Mouse (Mus musculus) hindbrain, embryonic 13.5 days (tissue): ENCODE results near the gene Ptpra. TPM values are rescaled to one million over a fixed set of nuclear protein-coding genes. Genes with fewer than 3 reads are reported as not detected.
"Not testable (repeated sequence)": the region's sequence is repeated elsewhere in the genome, so short reads cannot be mapped to it uniquely, and the experiment has no call there.

Experiments
- ATAC-seq: fragments of 200-750 bp; cut with Nextera tagmentation; 2 replicates; pipeline ENCODE4 v1.8.0; 2017; ENCODE audit warnings: moderate TSS enrichment; ENCODE audit not compliant: low FRiP score
- H3K27ac ChIP-seq: fragments of 300-500 bp; sonication (generic); 2 replicates; pipeline ENCODE4 v1.5.1; 2015; ENCODE audit warnings: inconsistent platforms, mild to moderate bottlenecking, moderate library complexity
- H3K27me3 ChIP-seq: fragments of 300-500 bp; sonication (generic); 2 replicates; pipeline ENCODE4 v1.6.1; 2015; ENCODE audit warnings: mild to moderate bottlenecking, inconsistent platforms
- H3K36me3 ChIP-seq: fragments of 300-500 bp; sonication (generic); 2 replicates; pipeline ENCODE4 v1.6.1; 2015; ENCODE audit warnings: mild to moderate bottlenecking, inconsistent platforms
- H3K4me1 ChIP-seq: fragments of 300-500 bp; sonication (generic); replicated peaks from 2 replicates; pipeline ENCODE4 v1.6.1; 2015; ENCODE audit warnings: inconsistent platforms
- H3K4me2 ChIP-seq: fragments of 300-500 bp; sonication (generic); 2 replicates; pipeline ENCODE4 v1.6.1; 2015; ENCODE audit warnings: inconsistent platforms, mild to moderate bottlenecking, moderate library complexity
- H3K4me3 ChIP-seq: fragments of 300-500 bp; sonication (generic); 2 replicates; pipeline ENCODE4 v1.5.1; 2015; ENCODE audit warnings: mild to moderate bottlenecking, inconsistent platforms
- H3K9ac ChIP-seq: fragments of 300-500 bp; sonication (generic); 2 replicates; pipeline ENCODE4 v1.6.1; 2015; ENCODE audit warnings: mild to moderate bottlenecking, inconsistent platforms
- H3K9me3 ChIP-seq: fragments of 300-500 bp; sonication (generic); 2 replicates; pipeline ENCODE4 v1.6.1; 2016; ENCODE audit warnings: inconsistent platforms
- WGBS: fragments of 180-500 bp; shearing (Covaris S2); methylation state at CpG from one replicate; pipeline ENCODE4 v1.1.7; 2015; 5-methylcytosine and 5-hydroxymethylcytosine counted together
- polyA plus RNA-seq: library from polyadenylated mRNA; unstranded; fragments of >200 nt; fragmentation: Nextera tagmentation; extraction: Ambion mirVana; gene quantifications from 2 replicates; pipeline ENCODE4 v1.2.1, GENCODE M21; 2015

The Ptpra gene
- polyA plus RNA-seq, 1 experiment from 2014 or later = 126 TPM

GRCm38 (mm10) chr2:130574960-130575359 lies 124.9 kb downstream of the Ptpra start:
- no peaks in the 10 kb centered on the region for H3K36me3 ChIP-seq
- H3K4me1 ChIP-seq = peaks cover 19% of the 10 kb centered on the region
- H3K4me3 ChIP-seq = no peak overlapping the region
- no peak for ATAC-seq
- H3K27ac ChIP-seq = no peak overlapping the region
- H3K9me3 ChIP-seq = no peaks in the 10 kb centered on the region
- WGBS = 80% methylated on average over 5 of the region's 5 CpGs
- H3K4me2 ChIP-seq = no peak overlapping the region
- H3K9ac ChIP-seq = no peak overlapping the region
- H3K27me3 ChIP-seq = peaks cover 64% of the 10 kb centered on the region

DNA sequence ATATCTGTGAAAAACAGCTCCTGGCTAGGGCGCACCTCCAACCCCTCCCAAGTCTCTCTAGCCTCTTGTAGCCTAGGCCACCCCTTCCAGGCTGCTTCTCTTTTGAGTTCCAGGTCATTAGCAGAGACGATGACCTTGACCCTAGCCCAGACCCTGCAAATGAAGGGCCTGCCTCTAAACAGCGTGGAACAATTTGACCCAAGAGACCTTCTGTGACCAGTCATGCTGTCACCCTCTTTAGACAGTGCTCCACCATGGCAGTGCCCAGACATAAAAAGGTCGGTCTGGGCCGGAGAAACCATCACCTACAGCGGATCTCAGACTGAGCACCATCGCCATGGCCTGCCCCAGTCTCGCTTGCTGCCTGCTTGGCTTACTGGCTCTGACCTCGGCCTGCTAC lies 125.8 kb downstream of the Ptpra start, which contains the start of gene Oxt:
TSS of gene Oxt (plus strand) at position 301 of the 400 bp plus-strand sequence.
- Histone ChIP-seq H3K4me1 (peaks cover 27% of the 10 kb centered on the region), H3K36me3 (no peaks in the 10 kb centered on the region), H3K27me3 (peaks cover 74% of the 10 kb centered on the region), H3K9ac (peak within 1 kb of the TSS; percentile 60; the same call in 1 of the 2 replicates), H3K9me3 (no peaks in the 10 kb centered on the region), H3K27ac (no peak within 1 kb of the TSS), H3K4me3 (peak within 1 kb of the TSS; percentile 35), H3K4me2 (peak within 1 kb of the TSS; percentile 52)
- 38% methylated on average over 9 of the region's 9 CpGs for WGBS
- no peak for ATAC-seq

DNA sequence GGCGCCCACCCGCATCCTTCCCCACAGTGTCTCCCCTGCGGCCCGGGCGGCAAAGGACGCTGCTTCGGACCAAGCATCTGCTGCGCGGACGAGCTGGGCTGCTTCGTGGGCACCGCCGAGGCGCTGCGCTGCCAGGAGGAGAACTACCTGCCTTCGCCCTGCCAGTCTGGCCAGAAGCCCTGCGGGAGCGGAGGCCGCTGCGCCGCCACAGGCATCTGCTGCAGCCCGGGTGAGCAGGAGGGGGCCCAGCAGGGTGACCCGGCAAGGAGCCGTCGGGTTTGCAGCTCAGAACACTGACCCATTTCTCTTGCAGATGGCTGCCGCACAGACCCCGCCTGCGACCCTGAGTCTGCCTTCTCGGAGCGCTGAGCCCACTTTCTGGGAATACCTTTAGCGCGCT lies 126.5 kb downstream of the Ptpra start:
- Histone ChIP-seq H3K9ac (peak overlapping the region; percentile 60; the same call in 1 of the 2 replicates), H3K4me3 (peak overlapping the region; percentile 35), H3K4me2 (peak overlapping the region; percentile 52), H3K27me3 (peaks cover 80% of the 10 kb centered on the region), H3K4me1 (peaks cover 32% of the 10 kb centered on the region)
- H3K36me3 ChIP-seq, H3K27ac ChIP-seq, ATAC-seq, H3K9me3 ChIP-seq: not testable (repeated sequence)
- WGBS = 1% methylated on average over 31 of the region's 32 CpGs

GRCm38 (mm10) chr2:130577021-130577420 lies 126.9 kb downstream of the Ptpra start:
- Histone ChIP-seq H3K4me3 (peak overlapping the region; percentile 35; the same call in 1 of the 2 replicates), H3K4me2 (peak overlapping the region; percentile 52)

DNA sequence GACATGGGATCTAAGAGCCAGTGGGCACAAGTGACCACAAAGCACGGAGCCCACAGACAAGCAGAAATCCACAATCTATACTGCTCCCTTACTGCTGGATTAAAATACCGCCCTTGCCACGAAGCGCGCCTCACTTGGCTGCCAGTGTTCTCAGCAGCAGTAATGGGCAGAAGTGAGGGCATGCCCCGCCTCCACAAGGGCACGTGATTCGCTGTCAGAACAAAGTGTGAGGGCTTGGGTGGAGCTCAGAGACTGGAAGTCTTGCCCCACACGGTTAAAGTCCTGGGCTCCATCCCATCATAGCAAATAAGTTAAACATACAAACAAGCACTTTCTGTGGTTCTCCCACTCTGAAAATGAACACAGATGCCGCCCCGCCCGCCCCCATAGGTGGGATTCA lies 127.6 kb downstream of the Ptpra start:
- no peak overlapping the region for H3K4me2 ChIP-seq
- peaks cover 91% of the 10 kb centered on the region for H3K27me3 ChIP-seq
- H3K9ac ChIP-seq = no peak overlapping the region
- H3K27ac ChIP-seq = no peak overlapping the region
- no peaks in the 10 kb centered on the region for H3K36me3 ChIP-seq
- peaks cover 32% of the 10 kb centered on the region for H3K4me1 ChIP-seq
- H3K9me3 ChIP-seq = no peaks in the 10 kb centered on the region
- no peak for ATAC-seq
- WGBS = 2% methylated on average over 12 of the region's 12 CpGs
- H3K4me3 ChIP-seq = peak overlapping the region; percentile 14; the same call in 1 of the 2 replicates

More at GRCm38 (mm10) chr2:130577021-130577420, 126.9 kb downstream of the Ptpra start:
- H3K27me3 ChIP-seq = peaks cover 85% of the 10 kb centered on the region
- no peaks in the 10 kb centered on the region for H3K9me3 ChIP-seq
- no peak overlapping the region for H3K27ac ChIP-seq
- 5% methylated on average over 9 of the region's 9 CpGs for WGBS
- no peaks in the 10 kb centered on the region for H3K36me3 ChIP-seq
- peaks cover 32% of the 10 kb centered on the region for H3K4me1 ChIP-seq
- H3K9ac ChIP-seq = no peak overlapping the region
- ATAC-seq = no peak

GRCm38 (mm10) chr2:130578148-130578547 lies 128.1 kb downstream of the Ptpra start:
- Histone ChIP-seq H3K4me1 (peaks cover 32% of the 10 kb centered on the region), H3K9ac (no peak overlapping the region), H3K36me3 (no peaks in the 10 kb centered on the region), H3K27me3 (peaks cover 96% of the 10 kb centered on the region), H3K9me3 (no peaks in the 10 kb centered on the region), H3K27ac (no peak overlapping the region), H3K4me2 (no peak overlapping the region), H3K4me3 (no peak overlapping the region)
- no peak for ATAC-seq
- 12% methylated on average over 10 of the region's 11 CpGs for WGBS

DNA sequence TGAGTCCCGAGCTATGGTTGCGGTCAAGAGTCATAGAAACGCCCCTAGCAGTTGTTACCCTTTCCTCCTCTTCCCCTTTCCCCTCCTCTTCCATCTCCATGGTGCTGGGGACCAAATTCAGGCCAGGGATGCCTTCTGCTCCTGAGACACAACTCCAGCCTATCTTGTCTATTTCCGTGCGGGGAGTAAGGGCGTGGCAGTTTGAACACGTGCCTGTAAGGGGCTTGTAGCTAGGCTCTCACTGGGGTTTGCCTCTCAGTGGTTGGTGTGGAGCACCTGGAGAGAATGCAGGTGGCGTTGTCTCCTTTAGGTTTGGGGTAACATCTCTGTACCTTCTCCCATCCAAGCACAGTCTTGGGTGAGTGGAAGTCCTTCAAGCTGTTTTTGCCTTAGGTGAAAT lies 129.7 kb downstream of the Ptpra start:
- Histone ChIP-seq H3K4me2 (no peak overlapping the region), H3K36me3 (no peaks in the 10 kb centered on the region), H3K4me1 (peaks cover 32% of the 10 kb centered on the region), H3K27me3 (peaks cover 95% of the 10 kb centered on the region), H3K27ac (no peak overlapping the region), H3K9ac (no peak overlapping the region), H3K4me3 (peak overlapping the region; percentile 11; the same call in 1 of the 2 replicates), H3K9me3 (no peaks in the 10 kb centered on the region)
- WGBS = 2% methylated on average over 8 of the region's 8 CpGs
- ATAC-seq = no peak

DNA sequence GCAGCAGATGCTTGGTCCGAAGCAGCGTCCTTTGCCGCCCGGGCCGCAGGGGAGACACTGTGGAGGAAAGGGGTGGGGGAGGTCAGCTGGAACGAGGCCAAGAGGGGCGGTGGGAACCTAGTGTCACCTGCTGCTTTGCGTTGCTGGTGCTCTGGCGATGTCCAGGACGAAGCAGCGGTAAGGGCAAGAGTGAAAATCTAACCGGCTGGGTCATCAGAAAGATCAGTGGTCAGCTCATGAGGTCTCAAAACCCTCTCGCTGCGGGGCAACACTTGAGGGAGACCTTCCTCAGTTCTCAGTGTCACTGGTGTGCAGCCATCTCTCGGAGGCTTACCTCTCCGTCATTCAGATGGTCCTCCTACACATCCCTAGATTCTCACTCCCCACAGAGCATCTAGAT lies 131.1 kb downstream of the Ptpra start:
- peaks cover 29% of the 10 kb centered on the region for H3K4me1 ChIP-seq
- H3K4me3 ChIP-seq = peak overlapping the region; percentile 31
- WGBS = 3% methylated on average over 16 of the region's 16 CpGs
- H3K9ac ChIP-seq = no peak overlapping the region
- H3K27me3 ChIP-seq = peaks cover 81% of the 10 kb centered on the region
- ATAC-seq = no peak
- no peaks in the 10 kb centered on the region for H3K9me3 ChIP-seq
- H3K36me3 ChIP-seq = no peaks in the 10 kb centered on the region
- H3K4me2 ChIP-seq = peak overlapping the region; percentile 49
- H3K27ac ChIP-seq = no peak overlapping the region

DNA sequence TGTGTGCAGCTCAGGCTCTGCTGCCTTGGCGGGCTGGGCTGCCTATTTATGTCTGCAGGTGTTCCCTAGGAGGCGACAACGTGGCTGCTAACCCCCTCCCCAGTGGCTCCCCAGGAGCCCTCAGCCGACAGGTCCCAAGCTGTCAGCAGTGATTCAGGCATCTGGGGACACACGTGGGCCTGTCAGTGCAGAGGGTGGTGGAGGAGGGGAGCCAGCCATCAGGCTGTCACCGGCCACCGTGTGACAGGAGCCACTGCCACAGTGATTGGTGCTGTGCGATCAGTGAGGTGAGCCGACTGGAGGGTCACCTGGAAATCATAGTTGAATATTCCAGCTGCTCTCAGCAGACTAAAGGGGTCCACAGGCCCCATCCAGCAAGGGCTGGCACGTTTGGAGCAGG lies 132.5 kb downstream of the Ptpra start, which contains the start of gene Avp:
TSS of gene Avp (minus strand) at position 3 of the 400 bp plus-strand sequence.
- Histone ChIP-seq H3K4me2 (no peak within 1 kb of the TSS), H3K27me3 (peaks cover 67% of the 10 kb centered on the region), H3K4me1 (peaks cover 15% of the 10 kb centered on the region), H3K27ac (no peak within 1 kb of the TSS), H3K36me3 (no peaks in the 10 kb centered on the region), H3K9me3 (no peaks in the 10 kb centered on the region), H3K4me3 (0 out of 2 replicates have a peak within 1 kb of the TSS, but pooled peaks have one; percentile 31), H3K9ac (no peak within 1 kb of the TSS)
- no peak for ATAC-seq
- 36% methylated on average over 10 of the region's 10 CpGs for WGBS

DNA sequence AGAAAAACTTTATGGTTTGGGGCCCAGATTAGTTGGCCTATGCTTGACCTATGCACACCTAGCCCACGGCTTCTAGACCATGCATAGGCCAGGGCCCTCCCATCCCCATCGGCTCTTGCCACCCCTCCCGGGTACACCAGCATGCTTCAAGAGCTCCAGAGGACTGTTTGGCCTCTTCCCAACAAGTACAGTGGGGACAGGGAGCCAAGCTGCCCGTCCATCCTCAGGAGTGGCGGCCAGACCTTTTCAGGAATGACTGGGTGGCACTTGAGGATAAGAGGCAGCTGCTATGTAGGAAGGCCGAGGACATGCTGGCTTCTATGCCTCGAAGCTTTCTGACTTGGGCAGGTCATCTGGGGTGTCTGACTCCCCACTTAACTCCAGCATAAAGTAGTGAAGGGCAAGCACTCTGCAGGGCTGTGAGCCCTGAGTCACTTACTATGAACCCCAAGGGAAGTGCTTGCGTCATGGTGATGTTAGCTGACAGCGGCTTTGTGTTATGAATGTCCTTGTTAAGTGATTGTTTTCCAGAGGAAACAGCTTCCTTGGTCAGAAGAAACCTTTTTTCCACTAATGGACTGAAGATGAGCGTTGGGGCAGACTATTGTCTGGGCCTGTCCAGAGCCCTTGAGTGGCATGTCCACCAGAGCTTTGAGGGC lies 134.0 kb downstream of the Ptpra start:
- no peak for ATAC-seq
- H3K9me3 ChIP-seq = no peaks in the 10 kb centered on the region
- H3K36me3 ChIP-seq = no peaks in the 10 kb centered on the region
- WGBS = 79% methylated on average over 10 of the region's 10 CpGs
- peaks cover 53% of the 10 kb centered on the region for H3K27me3 ChIP-seq
- H3K9ac ChIP-seq = no peak overlapping the region
- H3K27ac ChIP-seq = no peak overlapping the region
- H3K4me3 ChIP-seq = no peak overlapping the region
- peaks cover 12% of the 10 kb centered on the region for H3K4me1 ChIP-seq
- H3K4me2 ChIP-seq = no peak overlapping the region

GRCm38 (mm10) chr2:130586016-130586415 lies 135.9 kb downstream of the Ptpra start:
- H3K9me3 ChIP-seq = no peaks in the 10 kb centered on the region
- H3K27me3 ChIP-seq = peaks cover 33% of the 10 kb centered on the region
- H3K9ac ChIP-seq = no peak overlapping the region
- no peak overlapping the region for H3K27ac ChIP-seq
- H3K4me3 ChIP-seq = no peak overlapping the region
- H3K4me2 ChIP-seq = no peak overlapping the region
- H3K4me1 ChIP-seq = peaks cover 3% of the 10 kb centered on the region
- WGBS = 87% methylated on average over 6 of the region's 6 CpGs
- no peak for ATAC-seq
- H3K36me3 ChIP-seq = peaks cover 10% of the 10 kb centered on the region

DNA sequence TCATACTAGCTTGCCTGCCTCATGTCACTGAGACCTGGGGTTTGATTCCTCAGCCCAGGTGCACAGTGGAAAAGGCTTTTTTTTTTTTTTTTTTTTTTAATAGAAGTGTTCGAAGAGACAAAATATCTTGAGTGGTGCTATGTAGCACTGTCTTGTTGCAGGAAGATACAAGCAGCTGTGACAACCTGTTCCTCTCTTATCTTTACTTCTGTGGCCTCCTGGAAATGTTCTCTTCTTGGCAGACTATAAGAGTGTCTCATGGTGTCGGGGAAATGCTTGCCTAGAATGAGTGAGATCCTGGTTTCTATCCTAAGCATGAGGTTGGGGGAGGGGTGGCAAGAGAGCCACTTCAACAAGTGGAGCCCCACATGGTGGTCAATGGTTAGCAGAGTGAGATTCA lies 138.3 kb downstream of the Ptpra start:
- H3K27ac ChIP-seq = no peak overlapping the region
- H3K36me3 ChIP-seq = peaks cover 22% of the 10 kb centered on the region
- no peaks in the 10 kb centered on the region for H3K4me1 ChIP-seq
- peaks cover 9% of the 10 kb centered on the region for H3K27me3 ChIP-seq
- H3K4me3 ChIP-seq = no peak overlapping the region
- no peak overlapping the region for H3K9ac ChIP-seq
- ATAC-seq = no peak
- no peaks in the 10 kb centered on the region for H3K9me3 ChIP-seq
- WGBS = 85% methylated on average over 2 of the region's 2 CpGs
- no peak overlapping the region for H3K4me2 ChIP-seq

DNA sequence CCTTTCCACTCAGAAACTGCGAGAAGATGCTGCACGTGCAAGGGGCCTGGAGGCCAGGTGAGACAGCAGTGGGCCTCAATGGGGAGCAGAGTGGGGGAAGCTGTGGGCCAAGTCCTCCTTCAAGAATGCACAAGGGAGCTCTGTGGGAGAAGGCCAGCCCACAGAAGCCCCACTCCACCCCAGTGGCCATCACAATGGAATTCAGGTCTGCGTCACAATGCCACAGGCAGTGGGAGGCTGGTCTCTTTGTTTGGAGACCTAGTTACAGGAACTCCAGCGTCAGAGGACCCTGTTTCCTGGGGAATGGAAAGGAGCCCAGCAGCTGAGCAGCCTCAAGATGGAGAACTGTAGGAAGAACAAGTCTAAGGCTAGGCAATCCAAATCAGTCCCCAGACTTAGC lies 139.1 kb downstream of the Ptpra start:
- H3K4me1 ChIP-seq = no peaks in the 10 kb centered on the region
- 0 out of 2 replicates have a peak, but pooled peaks cover 5% of the 10 kb centered on the region for H3K27me3 ChIP-seq
- H3K9me3 ChIP-seq = no peaks in the 10 kb centered on the region
- 58% methylated on average over 4 of the region's 4 CpGs for WGBS
- H3K4me2 ChIP-seq = no peak overlapping the region
- peaks cover 25% of the 10 kb centered on the region for H3K36me3 ChIP-seq
- H3K27ac ChIP-seq = no peak overlapping the region
- no peak overlapping the region for H3K9ac ChIP-seq
- no peak for ATAC-seq
- no peak overlapping the region for H3K4me3 ChIP-seq
